Mouse (Mus musculus) cerebellum, adult 2 months (tissue): ENCODE data around the gene Cdc25a. TPM values are rescaled to one million over a fixed set of nuclear protein-coding genes. Genes with fewer than 3 reads are reported as not detected.

ENCODE experiments used
- DNase-seq, 2 experiments: peaks; one replicate each; pipeline ENCODE4 v3.0.0; 2021
- H3K27ac ChIP-seq: fragments of 200-500 bp; 2 replicates; pipeline ENCODE4 v1.5.1; 2012; ENCODE audit warnings: low read length, control low read depth, inconsistent platforms; ENCODE audit not compliant: insufficient read depth
- H3K27me3 ChIP-seq: fragments of 200-500 bp; 2 replicates; pipeline ENCODE4 v1.6.1; 2012; ENCODE audit warnings: inconsistent platforms, mild to moderate bottlenecking, low read length, moderate library complexity; ENCODE audit not compliant: control insufficient read depth, insufficient read depth
- H3K4me1 ChIP-seq: fragments of 200-500 bp; 2 replicates; pipeline ENCODE4 v1.6.1; 2011; ENCODE audit warnings: low read length; ENCODE audit not compliant: control insufficient read depth, insufficient read depth
- H3K4me3 ChIP-seq: fragments of 200-500 bp; replicated peaks from 2 replicates; pipeline ENCODE3; 2011; ENCODE audit warnings: mild to moderate bottlenecking, low read depth, low read length, control low read depth; ENCODE audit not compliant: insufficient read depth
- CTCF ChIP-seq: fragments of 200-500 bp; IDR thresholded peaks from 2 replicates; pipeline ENCODE4 v1.5.1; 2011; ENCODE audit warnings: low read depth, mild to moderate bottlenecking, control low read depth, low read length, moderate library complexity, borderline replicate concordance; ENCODE audit not compliant: insufficient read depth
- POLR2A ChIP-seq: fragments of 200-500 bp; IDR thresholded peaks from 2 replicates; pipeline ENCODE4 v1.6.1; 2011; ENCODE audit warnings: low read length, control low read depth, borderline replicate concordance; ENCODE audit not compliant: insufficient read depth
- WGBS: fragments of 180-500 bp; shearing (Covaris S2); methylation state at CpG from one replicate; pipeline ENCODE4 v1.1.7; 2018; 5-methylcytosine and 5-hydroxymethylcytosine counted together
- polyA plus RNA-seq: library from polyadenylated mRNA; depleted of rRNA; stranded (reverse); fragments of >200 nt; gene quantifications from 2 replicates; pipeline ENCODE4 v1.2.3, GENCODE M21; 2012; rRNA removed

Gene Cdc25a
- polyA plus RNA-seq, 1 experiment: 9.2 TPM

- no peak for TF ChIP-seq CTCF
- peak; percentile 48; the same call in 1 of the 2 replicates for TF ChIP-seq POLR2A
- Histone ChIP-seq H3K27ac (peak within 1 kb of the TSS; percentile 81; the same call in 1 of the 2 replicates), H3K4me3 (peak within 1 kb of the TSS; percentile 81), H3K27me3 (no peaks in the 10 kb centered on the region), H3K4me1 (no peaks in the 10 kb centered on the region)
- WGBS: under 1% methylated on average over 92 of the region's 94 CpGs
- peak; percentile 99 for DNase-seq
Measured at GRCm38 (mm10) chr9:109931257-109932171, 56.1 kb downstream of the Cdc25a start, which contains the start of gene Map4. Gene Map4 (plus strand): TSS chr9:109931460.

- Histone ChIP-seq H3K27ac (peak overlapping the region; percentile 81), H3K27me3 (no peaks in the 10 kb centered on the region), H3K4me3 (peak overlapping the region; percentile 81), H3K4me1 (no peaks in the 10 kb centered on the region)
- WGBS: under 1% methylated on average over 20 of the region's 20 CpGs
- TF ChIP-seq CTCF (no peak), POLR2A (no peak)
- no peak for DNase-seq
Measured at GRCm38 (mm10) chr9:109932361-109932755, 57.0 kb downstream of the Cdc25a start.

GRCm38 (mm10) chr9:109932756-109933375 is 57.5 kb downstream of the Cdc25a start:
- Histone ChIP-seq H3K27me3 (no peaks in the 10 kb centered on the region), H3K27ac (peak overlapping the region; percentile 81), H3K4me1 (no peaks in the 10 kb centered on the region), H3K4me3 (peak overlapping the region; percentile 81)
- no peak for TF ChIP-seq POLR2A
- no peak for TF ChIP-seq CTCF
- peak; percentile 59 to 63 for DNase-seq
- WGBS: 2% methylated on average over 12 of the region's 12 CpGs

GRCm38 (mm10) chr9:109939401-109939800 is 64.0 kb downstream of the Cdc25a start:
- TF ChIP-seq POLR2A: no peak
- no peak for TF ChIP-seq CTCF
- DNase-seq: no peak
- no peaks in the 10 kb centered on the region for H3K27me3 ChIP-seq
- H3K27ac ChIP-seq: no peak overlapping the region
- H3K4me1 ChIP-seq: no peaks in the 10 kb centered on the region
- no peak overlapping the region for H3K4me3 ChIP-seq
- 97% methylated on average over 3 of the region's 3 CpGs for WGBS

GRCm38 (mm10) chr9:109942796-109943195 is 67.4 kb downstream of the Cdc25a start:
- no peak overlapping the region for H3K27ac ChIP-seq
- DNase-seq: no peak
- H3K4me1 ChIP-seq: no peaks in the 10 kb centered on the region
- 42% methylated on average over 4 of the region's 4 CpGs for WGBS
- TF ChIP-seq POLR2A (no peak), CTCF (no peak)
- H3K4me3 ChIP-seq: no peak overlapping the region
- no peaks in the 10 kb centered on the region for H3K27me3 ChIP-seq

Other genes with a start within 250 kb of the Cdc25a start
- gene Fbxw24, start 249.5 kb upstream of the Cdc25a start, polyA plus RNA-seq: not detected in 2 replicates
- gene Fbxw25, start 210.9 kb upstream of the Cdc25a start, polyA plus RNA-seq: not detected in 2 replicates
- gene Fbxw18, start 172.9 kb upstream of the Cdc25a start, polyA plus RNA-seq: not detected in 2 replicates
- gene Fbxw26, start 129.5 kb upstream of the Cdc25a start, polyA plus RNA-seq: not detected in 2 replicates
- 0.18 TPM in 1 of 2 replicates, not detected in the other for gene Fbxw27, start 84.9 kb upstream of the Cdc25a start, polyA plus RNA-seq
- 0.20 and 0.33 TPM in 2 replicates for gene Spink8, start 63.3 kb upstream of the Cdc25a start, polyA plus RNA-seq
- 20.7 and 21.4 TPM in 2 replicates for gene Nme6, start 42.8 kb upstream of the Cdc25a start, polyA plus RNA-seq
- gene Camp, start 26.0 kb upstream of the Cdc25a start, polyA plus RNA-seq: 0.78 and 1.5 TPM in 2 replicates
- gene Map4, start 55.9 kb downstream of the Cdc25a start, polyA plus RNA-seq: 559 and 576 TPM in 2 replicates
- 21.7 and 23.1 TPM in 2 replicates for gene Smarcc1, start 242.1 kb downstream of the Cdc25a start, polyA plus RNA-seq
- gene Dhx30, start 242.3 kb downstream of the Cdc25a start, polyA plus RNA-seq: 154 and 155 TPM in 2 replicates